Mouse (Mus musculus) liver, adult 2 months (tissue): ENCODE measurements around the gene Rhobtb1. TPM values are rescaled to one million over a fixed set of nuclear protein-coding genes. Genes with fewer than 3 reads are reported as not detected.

Experiments used
- DNase-seq: peaks from one replicate; pipeline ENCODE4 v3.0.0-alpha.2; 2011; ENCODE audit warnings: low read depth, low spot score; ENCODE audit errors: extremely low read depth
- H3K27ac ChIP-seq: fragments of 200-500 bp; replicated peaks from 2 replicates; pipeline ENCODE4 v1.5.1; 2012; ENCODE audit warnings: low read depth, mild to moderate bottlenecking, control low read depth, inconsistent platforms, low read length; ENCODE audit not compliant: insufficient read depth
- H3K27me3 ChIP-seq: fragments of 200-500 bp; 2 replicates; pipeline ENCODE4 v1.6.1; 2012; ENCODE audit warnings: mild to moderate bottlenecking, moderate library complexity, low read length, inconsistent platforms; ENCODE audit not compliant: control insufficient read depth, insufficient read depth
- H3K36me3 ChIP-seq: fragments of 200-500 bp; 2 replicates; pipeline ENCODE4 v1.6.1; 2012; ENCODE audit warnings: low read length, inconsistent platforms; ENCODE audit not compliant: control insufficient read depth, insufficient read depth
- H3K4me1 ChIP-seq: fragments of 200-500 bp; 2 replicates; pipeline ENCODE4 v1.6.1; 2011; ENCODE audit warnings: low read length; ENCODE audit not compliant: control insufficient read depth, insufficient read depth
- H3K4me3 ChIP-seq: fragments of 200-500 bp; 2 replicates; pipeline ENCODE4 v1.5.1; 2011; ENCODE audit warnings: low read depth, mild to moderate bottlenecking, control low read depth, low read length, moderate library complexity; ENCODE audit not compliant: insufficient read depth
- H3K79me2 ChIP-seq: fragments of 200-500 bp; 2 replicates; pipeline ENCODE4 v1.6.1; 2012; ENCODE audit warnings: inconsistent platforms, mild to moderate bottlenecking, low read length, moderate library complexity; ENCODE audit not compliant: control insufficient read depth, insufficient read depth
- H3K9ac ChIP-seq: fragments of 200-500 bp; 2 replicates; pipeline ENCODE4 v1.6.1; 2012; ENCODE audit warnings: low read depth, mild to moderate bottlenecking, control low read depth, inconsistent platforms, low read length
- CTCF ChIP-seq: fragments of 200-500 bp; IDR thresholded peaks from 2 replicates; pipeline ENCODE4 v1.5.1; 2011; ENCODE audit warnings: low read depth, low read length, control low read depth
- POLR2A ChIP-seq: fragments of 200-500 bp; IDR thresholded peaks from 2 replicates; pipeline ENCODE4 v1.6.1; 2011; ENCODE audit warnings: low read length, control low read depth; ENCODE audit not compliant: insufficient read depth; ENCODE audit errors: extremely low read depth
- WGBS: fragments of 180-500 bp; shearing (Covaris S2); methylation state at CpG from one replicate; pipeline ENCODE4 v1.1.7; 2018; 5-methylcytosine and 5-hydroxymethylcytosine counted together
- polyA plus RNA-seq: library from polyadenylated mRNA; depleted of rRNA; stranded (reverse); fragments of >200 nt; gene quantifications from 2 replicates; pipeline ENCODE4 v1.2.3, GENCODE M21; 2012; rRNA removed
- total RNA-seq: library from RNA; depleted of rRNA; stranded (reverse); fragments of >200 nt; gene quantifications from 2 replicates; pipeline ENCODE4 v1.2.3, GENCODE M21; 2014; rRNA removed

The Rhobtb1 gene
- total and polyA plus RNA-seq, 2 experiments, result 14.3 to 47.9 TPM

DNA sequence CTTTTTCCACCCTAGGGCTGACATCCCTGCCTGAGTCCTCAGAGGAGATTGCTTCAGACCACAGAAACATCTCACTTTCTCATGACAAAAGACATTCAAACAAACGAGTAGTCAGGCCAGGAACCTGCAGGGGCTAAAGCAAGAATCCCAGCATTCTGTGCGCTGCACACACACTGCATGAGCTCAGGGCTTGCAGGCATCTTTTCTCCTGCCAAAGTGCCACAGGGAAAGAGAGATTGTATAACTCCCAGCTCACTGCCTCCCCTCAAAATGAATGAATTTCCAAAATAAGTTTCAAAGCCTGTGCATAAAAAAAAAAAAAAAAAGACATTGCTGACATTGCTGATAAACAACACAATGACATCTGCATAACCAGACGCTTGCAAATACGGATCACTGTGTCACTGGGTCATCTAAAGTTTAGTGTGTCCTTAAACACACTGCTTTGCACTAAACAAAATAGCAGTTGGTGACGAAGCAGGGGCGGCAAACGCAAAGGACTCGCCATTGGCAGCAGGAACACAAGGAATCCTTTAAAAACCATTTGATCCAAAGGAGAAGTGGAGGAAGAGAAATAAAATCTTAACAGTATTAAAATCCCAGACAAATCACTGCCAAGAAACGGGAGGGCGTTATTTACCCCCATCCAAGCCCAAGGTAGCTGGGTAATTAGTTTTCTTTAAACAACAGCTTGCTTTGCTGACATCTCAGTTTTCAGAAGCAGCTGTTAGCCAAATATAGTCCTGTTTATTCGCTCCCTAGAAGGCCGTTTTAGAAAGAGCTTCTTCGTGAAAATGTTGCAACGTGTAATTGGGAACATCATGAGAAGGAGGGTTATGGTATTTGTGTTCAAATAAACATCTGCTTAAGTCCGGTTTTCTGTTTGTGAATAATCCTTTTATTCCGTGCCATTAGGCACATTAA lies 183.3 kb downstream of the Rhobtb1 start:
- peaks cover 2% of the 10 kb centered on the region; the same call in 1 of the 2 replicates for H3K4me1 ChIP-seq
- DNase-seq, result peak; percentile 36
- no peaks in the 10 kb centered on the region for H3K27me3 ChIP-seq
- H3K4me3 ChIP-seq, result no peak overlapping the region
- no peaks in the 10 kb centered on the region for H3K79me2 ChIP-seq
- no peak for TF ChIP-seq POLR2A
- no peak for TF ChIP-seq CTCF
- H3K27ac ChIP-seq, result no peak overlapping the region
- no peak overlapping the region for H3K9ac ChIP-seq
- H3K36me3 ChIP-seq, result no peaks in the 10 kb centered on the region
- WGBS, result 77% methylated on average over 16 of the region's 16 CpGs

DNA sequence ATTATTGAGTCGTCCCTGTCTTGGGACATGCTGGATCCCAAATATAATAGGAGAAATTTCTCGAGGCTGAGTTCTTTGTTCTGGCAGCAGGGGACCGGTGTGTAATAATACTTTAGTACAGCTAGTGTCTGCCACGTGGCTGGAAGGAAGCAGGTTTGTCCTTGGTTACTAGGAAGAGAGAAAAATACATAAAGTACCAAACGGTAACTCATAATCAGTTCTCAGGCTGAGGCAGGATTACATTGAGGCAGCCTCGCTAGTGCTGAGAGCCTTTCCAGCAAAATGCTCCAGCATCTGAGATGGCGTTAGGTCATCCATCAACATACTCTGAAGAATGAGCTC lies 183.9 kb downstream of the Rhobtb1 start:
- no peaks in the 10 kb centered on the region for H3K27me3 ChIP-seq
- no peak for DNase-seq
- TF ChIP-seq POLR2A, result no peak
- TF ChIP-seq CTCF, result no peak
- no peaks in the 10 kb centered on the region for H3K79me2 ChIP-seq
- H3K4me1 ChIP-seq, result peaks cover 2% of the 10 kb centered on the region; the same call in 1 of the 2 replicates
- H3K27ac ChIP-seq, result no peak overlapping the region
- H3K9ac ChIP-seq, result no peak overlapping the region
- WGBS, result 77% methylated on average over 7 of the region's 7 CpGs
- no peak overlapping the region for H3K4me3 ChIP-seq
- no peaks in the 10 kb centered on the region for H3K36me3 ChIP-seq

DNA sequence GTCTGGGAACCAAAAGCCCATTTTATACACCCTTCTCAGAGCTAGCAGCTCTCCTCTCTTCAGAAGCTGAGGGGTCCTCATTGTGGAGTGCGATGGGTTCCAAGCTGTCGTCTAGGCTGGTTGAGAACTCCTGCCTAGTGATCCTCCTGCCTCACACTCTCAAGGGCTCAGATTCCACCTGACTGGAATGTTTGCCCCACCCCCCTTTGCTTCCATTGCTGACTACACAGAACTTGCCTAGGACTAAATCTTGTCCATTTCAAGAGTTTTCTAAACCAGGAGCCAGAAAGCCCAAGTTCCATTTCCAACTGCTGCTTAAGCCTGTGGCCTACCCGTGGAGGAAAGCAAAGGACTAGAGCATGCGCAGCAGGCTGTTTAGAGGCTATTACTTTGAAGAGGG lies 184.4 kb downstream of the Rhobtb1 start:
- TF ChIP-seq POLR2A, result no peak
- no peak for TF ChIP-seq CTCF
- 92% methylated on average over 4 of the region's 4 CpGs for WGBS
- no peak overlapping the region for H3K4me3 ChIP-seq
- H3K79me2 ChIP-seq, result no peaks in the 10 kb centered on the region
- no peak overlapping the region for H3K9ac ChIP-seq
- no peaks in the 10 kb centered on the region for H3K36me3 ChIP-seq
- no peaks in the 10 kb centered on the region for H3K27me3 ChIP-seq
- no peak overlapping the region for H3K27ac ChIP-seq
- peaks cover 2% of the 10 kb centered on the region; the same call in 1 of the 2 replicates for H3K4me1 ChIP-seq
- DNase-seq, result no peak

DNA sequence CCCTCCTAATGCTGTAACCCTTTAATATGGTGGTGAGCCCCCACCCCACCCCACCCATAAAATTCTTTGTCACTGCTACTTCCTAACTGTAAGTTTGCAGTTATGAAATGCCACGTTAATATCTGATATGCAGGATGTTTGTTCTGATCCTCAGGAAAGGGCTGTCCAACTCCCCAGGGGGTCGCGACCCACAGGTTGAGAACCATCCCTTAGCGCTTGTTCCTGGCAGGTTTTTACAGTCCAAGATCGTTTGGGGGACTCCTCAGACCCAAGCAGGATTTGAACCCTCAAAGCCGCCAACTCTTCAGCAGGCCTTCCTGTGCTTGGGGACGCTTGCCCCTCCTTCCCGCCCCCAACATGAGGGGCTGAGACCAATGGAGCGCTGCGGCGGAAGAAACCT lies 185.0 kb downstream of the Rhobtb1 start:
- TF ChIP-seq POLR2A, result no peak
- TF ChIP-seq CTCF, result no peak
- 92% methylated on average over 11 of the region's 11 CpGs for WGBS
- no peak overlapping the region for H3K9ac ChIP-seq
- H3K27ac ChIP-seq, result no peak overlapping the region
- H3K79me2 ChIP-seq, result no peaks in the 10 kb centered on the region
- H3K4me1 ChIP-seq, result no peaks in the 10 kb centered on the region
- H3K36me3 ChIP-seq, result no peaks in the 10 kb centered on the region
- H3K27me3 ChIP-seq, result no peaks in the 10 kb centered on the region
- no peak overlapping the region for H3K4me3 ChIP-seq
- no peak for DNase-seq

DNA sequence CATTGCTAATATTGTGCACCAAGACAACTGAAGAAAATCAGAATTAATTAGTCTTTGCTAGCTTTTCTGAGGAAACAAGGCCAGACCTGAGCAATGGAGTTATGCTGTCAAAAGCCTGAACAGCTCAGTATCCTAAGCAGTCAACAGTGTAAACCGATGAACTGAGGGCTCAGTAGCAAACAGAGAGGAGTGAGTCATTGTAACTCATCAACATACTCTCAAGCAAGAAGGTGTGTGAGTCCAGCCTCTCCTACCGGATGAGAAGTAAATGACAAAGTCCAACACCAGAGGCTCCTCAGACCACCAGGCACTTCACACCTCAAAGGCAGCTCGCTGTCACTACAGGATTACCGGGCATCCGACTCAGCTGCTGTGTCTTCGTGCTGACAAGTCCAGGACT lies 188.8 kb downstream of the Rhobtb1 start:
- no peak for DNase-seq
- H3K36me3 ChIP-seq, result no peaks in the 10 kb centered on the region

More for the DNA sequence above, 188.8 kb downstream of the Rhobtb1 start:
- WGBS, result 95% methylated on average over 6 of the region's 6 CpGs
- Histone ChIP-seq H3K27me3 (no peaks in the 10 kb centered on the region), H3K9ac (no peak overlapping the region), H3K79me2 (no peaks in the 10 kb centered on the region), H3K27ac (no peak overlapping the region), H3K4me1 (peaks cover 2% of the 10 kb centered on the region; the same call in 1 of the 2 replicates), H3K4me3 (no peak overlapping the region)
- TF ChIP-seq CTCF (no peak), POLR2A (no peak)

Other genes with a start within 250 kb of the Rhobtb1 start
- 4.6 and 5.9 TPM in 2 replicates for gene A930033H14Rik, start 61.7 kb downstream of the Rhobtb1 start, total RNA-seq
- gene A930033H14Rik, start 61.7 kb downstream of the Rhobtb1 start, polyA plus RNA-seq, result 0.26 and 0.50 TPM in 2 replicates
- 4.9 and 10.7 TPM in 2 replicates for gene Cdk1, start 201.5 kb downstream of the Rhobtb1 start, total RNA-seq
- gene Cdk1, start 201.5 kb downstream of the Rhobtb1 start, polyA plus RNA-seq, result 1.8 and 2.6 TPM in 2 replicates
- 31.0 and 37.5 TPM in 2 replicates for gene Ank3, start 247.3 kb downstream of the Rhobtb1 start, total RNA-seq
- 2.9 and 3.1 TPM in 2 replicates for gene Ank3, start 247.3 kb downstream of the Rhobtb1 start, polyA plus RNA-seq